Mouse (Mus musculus): ENCODE data around the gene Olfr414. TPM values are rescaled to one million over a fixed set of nuclear protein-coding genes. Genes with fewer than 3 reads are reported as not detected.

Olfr414 gene
- not detected in 2 replicates for polyA plus RNA-seq (2014; fragmentation: Nextera tagmentation; extraction: Ambion mirVana)

DNA sequence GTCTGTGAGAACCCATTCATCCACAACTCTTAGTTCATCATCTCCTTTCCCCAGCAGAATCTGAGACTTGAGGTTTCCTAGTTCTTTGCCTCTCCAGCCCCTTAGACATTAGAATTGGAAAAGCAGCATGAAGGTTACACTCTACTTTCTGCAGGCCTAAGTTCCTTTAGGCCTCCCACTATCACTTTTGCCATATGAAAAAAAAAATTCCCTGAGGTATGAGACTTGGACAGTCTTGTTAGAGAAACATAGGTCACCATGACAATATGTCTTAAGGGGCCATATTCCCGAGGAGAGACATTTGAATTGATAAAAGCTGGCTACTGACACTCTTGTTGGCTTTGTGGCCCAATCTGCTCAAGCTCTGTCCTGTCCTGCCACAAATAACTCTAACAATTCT, at the start of gene Olfr414:
Gene Olfr414 (plus strand): TSS at position 301 of the 400 bp plus-strand sequence.
- WGBS, result 74% methylated on average over 1 of the region's 1 CpGs
- no peak within 1 kb of the TSS for H3K27ac ChIP-seq (ENCODE audit: low read depth, low read length)
- H3K9ac ChIP-seq (ENCODE audit: low read length), result no peak within 1 kb of the TSS
- no peaks in the 10 kb centered on the region for H3K27me3 ChIP-seq (ENCODE audit: control insufficient read depth, insufficient read depth, low read length)
- DNase-seq (ENCODE audit: low spot score, missing footprints), result no peak
- no peaks in the 10 kb centered on the region for H3K4me1 ChIP-seq (ENCODE audit: control insufficient read depth, insufficient read depth, low read length)
- H3K4me3 ChIP-seq (ENCODE audit: low read depth, low read length), result no peak within 1 kb of the TSS
- no peaks in the 10 kb centered on the region for H3K36me3 ChIP-seq (ENCODE audit: control insufficient read depth, insufficient read depth, low read length)
- no peaks in the 10 kb centered on the region for H3K9me3 ChIP-seq (ENCODE audit: control insufficient read depth, low read length)
- no peak for ATAC-seq (ENCODE audit: low FRiP score)
- no peak within 1 kb of the TSS for H3K4me2 ChIP-seq

DNA sequence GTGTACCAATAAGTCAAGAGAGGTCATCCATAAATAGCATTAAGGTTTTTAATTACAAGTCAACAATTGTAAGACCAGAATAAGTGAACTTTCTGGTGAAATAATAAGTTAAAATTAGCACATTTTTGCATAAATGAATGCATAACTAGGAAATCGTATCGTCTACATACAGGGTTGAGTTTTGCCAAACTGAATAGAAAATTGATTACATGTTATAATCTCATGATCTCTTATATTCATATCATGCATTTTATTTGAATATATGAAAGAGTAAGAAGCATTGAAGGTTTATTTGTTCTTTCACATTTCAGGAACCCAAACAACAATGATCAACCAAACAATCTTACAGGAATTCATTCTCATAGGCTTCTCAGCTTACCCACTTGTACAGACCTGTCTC, 33.1 kb upstream of the Olfr414 start, which contains the start of gene Olfr248:
Gene Olfr248 (plus strand): TSS at position 301 of the 400 bp plus-strand sequence.
- Histone ChIP-seq H3K9me3 (ENCODE audit: control insufficient read depth, low read length) (no peaks in the 10 kb centered on the region), H3K27ac (ENCODE audit: low read depth, low read length) (no peak within 1 kb of the TSS), H3K4me2 (no peak within 1 kb of the TSS), H3K27me3 (ENCODE audit: control insufficient read depth, insufficient read depth, low read length) (no peaks in the 10 kb centered on the region), H3K9ac (ENCODE audit: low read length) (no peak within 1 kb of the TSS), H3K4me3 (ENCODE audit: low read depth, low read length) (no peak within 1 kb of the TSS), H3K4me1 (ENCODE audit: control insufficient read depth, insufficient read depth, low read length) (no peaks in the 10 kb centered on the region), H3K36me3 (ENCODE audit: control insufficient read depth, insufficient read depth, low read length) (no peaks in the 10 kb centered on the region)
- DNase-seq (ENCODE audit: low spot score, missing footprints) (no peak), ATAC-seq (ENCODE audit: low FRiP score) (no peak)
- WGBS, result 89% methylated on average over 2 of the region's 2 CpGs

DNA sequence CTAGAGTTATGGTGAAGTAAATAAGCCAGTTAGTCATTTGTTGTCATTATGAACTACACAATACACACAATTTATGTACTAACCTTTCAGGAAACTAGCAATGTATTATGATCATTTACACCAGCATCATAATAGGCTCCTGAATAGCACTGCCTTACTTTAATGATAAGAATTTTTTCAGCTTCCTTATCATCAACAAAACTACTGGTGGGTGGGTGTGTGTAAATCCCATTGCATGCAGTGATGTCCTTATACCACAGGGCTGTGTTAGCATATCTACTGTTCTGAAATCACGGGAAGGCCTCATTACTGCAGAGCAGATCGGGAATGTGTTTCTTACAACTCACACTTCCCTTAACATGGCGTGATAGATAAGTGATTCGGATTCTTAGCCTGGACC, 905 bp upstream of the Olfr414 start:
- Histone ChIP-seq H3K9me3 (ENCODE audit: control insufficient read depth, low read length) (no peaks in the 10 kb centered on the region), H3K27ac (ENCODE audit: low read depth, low read length) (no peak overlapping the region), H3K27me3 (ENCODE audit: control insufficient read depth, insufficient read depth, low read length) (no peaks in the 10 kb centered on the region), H3K4me2 (no peak overlapping the region), H3K4me1 (ENCODE audit: control insufficient read depth, insufficient read depth, low read length) (no peaks in the 10 kb centered on the region), H3K9ac (ENCODE audit: low read length) (no peak overlapping the region), H3K4me3 (ENCODE audit: low read depth, low read length) (no peak overlapping the region), H3K36me3 (ENCODE audit: control insufficient read depth, insufficient read depth, low read length) (no peaks in the 10 kb centered on the region)
- no peak for DNase-seq (ENCODE audit: low spot score, missing footprints)
- no peak for ATAC-seq (ENCODE audit: low FRiP score)
- 91% methylated on average over 4 of the region's 4 CpGs for WGBS

- 66% methylated on average over 3 of the region's 3 CpGs for WGBS
- H3K27ac ChIP-seq (ENCODE audit: low read depth, low read length), result no peak overlapping the region
Measured at GRCm38 (mm10) chr1:174426180-174426986, 2.5 kb downstream of the Olfr414 start.

GRCm38 (mm10) chr1:174427402-174427801, 3.5 kb downstream of the Olfr414 start:
- ATAC-seq (ENCODE audit: low FRiP score) (no peak), DNase-seq (ENCODE audit: low spot score, missing footprints) (no peak)
- WGBS, result 94% methylated on average over 1 of the region's 1 CpGs
- no peak overlapping the region for H3K27ac ChIP-seq (ENCODE audit: low read depth, low read length)
- no peaks in the 10 kb centered on the region for H3K36me3 ChIP-seq (ENCODE audit: control insufficient read depth, insufficient read depth, low read length)
- no peak overlapping the region for H3K4me3 ChIP-seq (ENCODE audit: low read depth, low read length)
- no peaks in the 10 kb centered on the region for H3K4me1 ChIP-seq (ENCODE audit: control insufficient read depth, insufficient read depth, low read length)
- no peak overlapping the region for H3K9ac ChIP-seq (ENCODE audit: low read length)
- H3K27me3 ChIP-seq (ENCODE audit: control insufficient read depth, insufficient read depth, low read length), result no peaks in the 10 kb centered on the region
- no peak overlapping the region for H3K4me2 ChIP-seq
- H3K9me3 ChIP-seq (ENCODE audit: control insufficient read depth, low read length), result no peaks in the 10 kb centered on the region

More at GRCm38 (mm10) chr1:174426180-174426986, 2.5 kb downstream of the Olfr414 start:
- H3K9ac ChIP-seq (ENCODE audit: low read length), result no peak overlapping the region
- DNase-seq (ENCODE audit: low spot score, missing footprints), result no peak
- H3K9me3 ChIP-seq (ENCODE audit: control insufficient read depth, low read length), result no peaks in the 10 kb centered on the region
- no peaks in the 10 kb centered on the region for H3K27me3 ChIP-seq (ENCODE audit: control insufficient read depth, insufficient read depth, low read length)
- ATAC-seq (ENCODE audit: low FRiP score), result no peak
- H3K4me2 ChIP-seq, result no peak overlapping the region
- H3K4me1 ChIP-seq (ENCODE audit: control insufficient read depth, insufficient read depth, low read length), result no peaks in the 10 kb centered on the region
- H3K4me3 ChIP-seq (ENCODE audit: low read depth, low read length), result no peak overlapping the region
- H3K36me3 ChIP-seq (ENCODE audit: control insufficient read depth, insufficient read depth, low read length), result no peaks in the 10 kb centered on the region

DNA sequence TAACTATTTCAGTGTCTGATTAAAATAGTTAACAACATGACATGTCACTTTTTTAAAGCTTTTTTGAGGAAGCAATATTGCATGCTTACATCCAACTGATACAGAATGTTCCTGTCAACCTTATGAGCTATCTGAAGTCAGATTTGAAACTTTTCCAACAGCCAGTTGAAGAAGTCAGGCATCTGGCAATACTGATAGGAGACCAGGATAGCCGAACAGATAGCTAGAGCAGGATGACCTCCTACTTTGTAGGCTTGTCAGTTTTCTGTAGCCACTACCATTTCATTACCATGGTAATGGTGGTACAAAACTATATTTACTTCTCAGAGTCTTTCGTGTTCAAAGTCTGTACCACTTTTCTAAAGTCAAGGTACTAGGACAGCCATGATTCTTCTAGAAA, 4.5 kb downstream of the Olfr414 start:
- H3K9me3 ChIP-seq (ENCODE audit: control insufficient read depth, low read length), result no peaks in the 10 kb centered on the region
- H3K4me2 ChIP-seq, result no peak overlapping the region
- no peaks in the 10 kb centered on the region for H3K27me3 ChIP-seq (ENCODE audit: control insufficient read depth, insufficient read depth, low read length)
- H3K4me3 ChIP-seq (ENCODE audit: low read depth, low read length), result no peak overlapping the region
- WGBS, result 83% methylated on average over 2 of the region's 2 CpGs
- DNase-seq (ENCODE audit: low spot score, missing footprints) (no peak), ATAC-seq (ENCODE audit: low FRiP score) (no peak)
- H3K27ac ChIP-seq (ENCODE audit: low read depth, low read length), result no peak overlapping the region
- H3K9ac ChIP-seq (ENCODE audit: low read length), result no peak overlapping the region
- no peaks in the 10 kb centered on the region for H3K36me3 ChIP-seq (ENCODE audit: control insufficient read depth, insufficient read depth, low read length)
- no peaks in the 10 kb centered on the region for H3K4me1 ChIP-seq (ENCODE audit: control insufficient read depth, insufficient read depth, low read length)

- WGBS, result 68% methylated on average over 1 of the region's 1 CpGs
- no peak overlapping the region for H3K27ac ChIP-seq (ENCODE audit: low read depth, low read length)
- H3K4me2 ChIP-seq, result no peak overlapping the region
- no peaks in the 10 kb centered on the region for H3K27me3 ChIP-seq (ENCODE audit: control insufficient read depth, insufficient read depth, low read length)
- H3K4me1 ChIP-seq (ENCODE audit: control insufficient read depth, insufficient read depth, low read length), result no peaks in the 10 kb centered on the region
- ATAC-seq (ENCODE audit: low FRiP score), result no peak
- H3K4me3 ChIP-seq (ENCODE audit: low read depth, low read length), result no peak overlapping the region
- no peaks in the 10 kb centered on the region for H3K36me3 ChIP-seq (ENCODE audit: control insufficient read depth, insufficient read depth, low read length)
- H3K9me3 ChIP-seq (ENCODE audit: control insufficient read depth, low read length), result no peaks in the 10 kb centered on the region
- no peak for DNase-seq (ENCODE audit: low spot score, missing footprints)
- H3K9ac ChIP-seq (ENCODE audit: low read length), result no peak overlapping the region
Measured at GRCm38 (mm10) chr1:174434121-174434520, 10.3 kb downstream of the Olfr414 start.

GRCm38 (mm10) chr1:174441782-174442181, 17.9 kb downstream of the Olfr414 start, which contains the start of gene Olfr220:
Olfr220 (plus strand) TSS chr1:174442082.
- H3K9me3 ChIP-seq (ENCODE audit: control insufficient read depth, low read length), result no peaks in the 10 kb centered on the region
- no peaks in the 10 kb centered on the region for H3K4me1 ChIP-seq (ENCODE audit: control insufficient read depth, insufficient read depth, low read length)
- H3K27me3 ChIP-seq (ENCODE audit: control insufficient read depth, insufficient read depth, low read length), result no peaks in the 10 kb centered on the region
- H3K9ac ChIP-seq (ENCODE audit: low read length), result no peak within 1 kb of the TSS
- no peak within 1 kb of the TSS for H3K4me2 ChIP-seq
- 65% methylated on average over 1 of the region's 1 CpGs for WGBS
- no peak within 1 kb of the TSS for H3K4me3 ChIP-seq (ENCODE audit: low read depth, low read length)
- H3K27ac ChIP-seq (ENCODE audit: low read depth, low read length), result no peak within 1 kb of the TSS
- DNase-seq (ENCODE audit: low spot score, missing footprints), result no peak
- H3K36me3 ChIP-seq (ENCODE audit: control insufficient read depth, insufficient read depth, low read length), result no peaks in the 10 kb centered on the region
- no peak for ATAC-seq (ENCODE audit: low FRiP score)

- no peaks in the 10 kb centered on the region for H3K27me3 ChIP-seq (ENCODE audit: control insufficient read depth, insufficient read depth, low read length)
- no peaks in the 10 kb centered on the region for H3K4me1 ChIP-seq (ENCODE audit: control insufficient read depth, insufficient read depth, low read length)
- H3K9me3 ChIP-seq (ENCODE audit: control insufficient read depth, low read length), result no peaks in the 10 kb centered on the region
- H3K36me3 ChIP-seq (ENCODE audit: control insufficient read depth, insufficient read depth, low read length), result no peaks in the 10 kb centered on the region
- H3K27ac ChIP-seq (ENCODE audit: low read depth, low read length), result no peak overlapping the region
- ATAC-seq (ENCODE audit: low FRiP score), result no peak
- no peak overlapping the region for H3K4me3 ChIP-seq (ENCODE audit: low read depth, low read length)
- DNase-seq (ENCODE audit: low spot score, missing footprints), result no peak
- no peak overlapping the region for H3K9ac ChIP-seq (ENCODE audit: low read length)
- H3K4me2 ChIP-seq, result no peak overlapping the region
- WGBS, result 89% methylated on average over 2 of the region's 2 CpGs
Measured at GRCm38 (mm10) chr1:174455100-174455499, 31.2 kb downstream of the Olfr414 start.
